Mouse (Mus musculus) MEL (cell line): ENCODE data around the gene Prkce. TPM values are rescaled to one million over a fixed set of nuclear protein-coding genes. Genes with fewer than 3 reads are reported as not detected.

ENCODE experiments used
- DNase-seq: peaks from one replicate; pipeline ENCODE4 v3.0.0; 2011; ENCODE audit warnings: low read depth, low spot score
- H3K27ac ChIP-seq: 2 replicates; pipeline ENCODE4 v1.5.1; 2012; ENCODE audit warnings: low read depth, mild to moderate bottlenecking, control low read depth, low read length, moderate library complexity; ENCODE audit not compliant: control insufficient read depth
- H3K27me3 ChIP-seq, 2 experiments: fragments of 150-350 bp in 1 of 2; sonication (generic) in 1 of 2; 2 replicates each; pipeline ENCODE4 v1.6.1; 2012; ENCODE audit warnings: low read length in 2 of 2, mild to moderate bottlenecking in 2 of 2, improper control_type of control experiment in 1 of 2, moderate library complexity in 1 of 2; ENCODE audit not compliant: insufficient read depth in 2 of 2, control insufficient read depth in 1 of 2
- H3K36me3 ChIP-seq, 2 experiments: 2 replicates each; pipeline ENCODE4 v1.6.1; 2012 to 2014; ENCODE audit warnings: low read length in 2 of 2, improper control_type of control experiment in 1 of 2, inconsistent platforms in 1 of 2, mild to moderate bottlenecking in 1 of 2; ENCODE audit not compliant: insufficient read depth in 2 of 2, control insufficient read depth in 1 of 2
- H3K4me1 ChIP-seq, 2 experiments: fragments of 150-350 bp in 1 of 2; sonication (generic) in 1 of 2; 2 replicates each; pipeline ENCODE4 v1.6.1; 2012; ENCODE audit warnings: low read length in 2 of 2, improper control_type of control experiment in 1 of 2, mild to moderate bottlenecking in 1 of 2; ENCODE audit not compliant: insufficient read depth in 2 of 2, control insufficient read depth in 1 of 2
- H3K4me3 ChIP-seq, 2 experiments: fragments of 150-350 bp in 1 of 2; sonication (generic) in 1 of 2; 2 replicates each; pipeline ENCODE4 v1.5.1; 2012; ENCODE audit warnings: low read depth in 2 of 2, low read length in 2 of 2, mild to moderate bottlenecking in 2 of 2, moderate library complexity in 2 of 2, control low read depth in 1 of 2, improper control_type of control experiment in 1 of 2; ENCODE audit not compliant: control insufficient read depth in 1 of 2, insufficient read depth in 1 of 2
- H3K79me2 ChIP-seq: 2 replicates; pipeline ENCODE4 v1.6.1; 2012; ENCODE audit warnings: mild to moderate bottlenecking, low read length, moderate library complexity; ENCODE audit not compliant: control insufficient read depth, poor library complexity, insufficient read depth
- H3K9ac ChIP-seq: 2 replicates; pipeline ENCODE4 v1.6.1; 2012; ENCODE audit warnings: low read depth, mild to moderate bottlenecking, control low read depth, low read length, moderate library complexity; ENCODE audit not compliant: control insufficient read depth, poor library complexity, severe bottlenecking
- H3K9me3 ChIP-seq: fragments of 150-350 bp; sonication (generic); replicated peaks from 2 replicates; pipeline ENCODE4 v1.6.1; 2012; ENCODE audit warnings: mild to moderate bottlenecking, low read length, improper control_type of control experiment, moderate library complexity; ENCODE audit not compliant: insufficient read depth
- BHLHE40 ChIP-seq: IDR thresholded peaks from 2 replicates; pipeline ENCODE4 v1.6.1; 2012; ENCODE audit warnings: low read depth, mild to moderate bottlenecking, inconsistent platforms, low read length, improper control_type of control experiment, borderline replicate concordance
- CHD2 ChIP-seq: IDR thresholded peaks from 2 replicates; pipeline ENCODE4 v1.6.1; 2011; ENCODE audit warnings: low read length, improper control_type of control experiment
- CTCF ChIP-seq, 3 experiments: IDR thresholded peaks in 2 of 3; conservative IDR thresholded peaks in 1 of 3; 2 replicates each; pipeline ENCODE4 v1.5.1; 2011 to 2012; ENCODE audit warnings: low read length in 3 of 3, low read depth in 2 of 3, mild to moderate bottlenecking in 2 of 3, improper control_type of control experiment in 1 of 3, inconsistent platforms in 1 of 3, mixed read lengths in 1 of 3, moderate library complexity in 1 of 3; ENCODE audit not compliant: control insufficient read depth in 1 of 3, insufficient read depth in 1 of 3, poor library complexity in 1 of 3, severe bottlenecking in 1 of 3
- ETS1 ChIP-seq: IDR thresholded peaks from 2 replicates; pipeline ENCODE4 v1.6.1; 2012; ENCODE audit warnings: low read depth, mild to moderate bottlenecking, inconsistent platforms, low read length, improper control_type of control experiment, moderate library complexity
- JUND ChIP-seq: IDR thresholded peaks from 2 replicates; pipeline ENCODE4 v1.6.1; 2011; ENCODE audit warnings: low read depth, mild to moderate bottlenecking, improper control_type of control experiment, low read length
- MAFK ChIP-seq: IDR thresholded peaks from 2 replicates; pipeline ENCODE4 v1.6.1; 2011; ENCODE audit warnings: low read depth, mild to moderate bottlenecking, low read length, improper control_type of control experiment, borderline replicate concordance
- MAX ChIP-seq: IDR thresholded peaks from 2 replicates; pipeline ENCODE4 v1.6.1; 2011; ENCODE audit warnings: low read length, improper control_type of control experiment
- MEF2A ChIP-seq: IDR thresholded peaks from 2 replicates; pipeline ENCODE4 v1.6.1; 2014; ENCODE audit warnings: low read depth, mild to moderate bottlenecking, inconsistent platforms, low read length, improper control_type of control experiment; ENCODE audit not compliant: poor library complexity, insufficient replicate concordance, severe bottlenecking; ENCODE audit errors: extremely low read depth
- MXI1 ChIP-seq: IDR thresholded peaks from 2 replicates; pipeline ENCODE4 v1.6.1; 2011; ENCODE audit warnings: mild to moderate bottlenecking, low read depth, low read length, improper control_type of control experiment
- MYC ChIP-seq: IDR thresholded peaks from 2 replicates; pipeline ENCODE4 v1.6.1; 2011; ENCODE audit warnings: low read depth, mild to moderate bottlenecking, low read length, improper control_type of control experiment, moderate library complexity
- NELFE ChIP-seq: IDR thresholded peaks from 2 replicates; pipeline ENCODE4 v1.6.1; 2011; ENCODE audit warnings: low read depth, low read length, improper control_type of control experiment
- RAD21 ChIP-seq: IDR thresholded peaks from 2 replicates; pipeline ENCODE4 v1.6.1; 2011; ENCODE audit warnings: mild to moderate bottlenecking, low read depth, low read length, improper control_type of control experiment
- SIN3A ChIP-seq: IDR thresholded peaks from 2 replicates; pipeline ENCODE4 v1.6.1; 2012; ENCODE audit warnings: low read length, improper control_type of control experiment, inconsistent platforms
- TAL1 ChIP-seq: IDR thresholded peaks from 2 replicates; pipeline ENCODE4 v1.6.1; 2012; ENCODE audit warnings: mild to moderate bottlenecking, inconsistent platforms, low read length, moderate library complexity, mixed read lengths
- ZC3H11A ChIP-seq: IDR thresholded peaks from 2 replicates; pipeline ENCODE4 v1.6.1; 2012; ENCODE audit warnings: low read depth, mild to moderate bottlenecking, inconsistent platforms, low read length, improper control_type of control experiment
- polyA plus RNA-seq, 2 experiments: library from polyadenylated mRNA; stranded (reverse) in 1 of 2; unstranded in 1 of 2; fragments of >175 nt in 1 of 2; fragments of >200 nt in 1 of 2; gene quantifications; 2 replicates each; pipeline versions ENCODE4 v1.2.1 to v1.2.4; 2012; ENCODE audit warnings: low replicate concordance in 2 of 2, low read depth in 1 of 2; ENCODE audit not compliant: insufficient read length in 2 of 2, insufficient read depth in 1 of 2, missing spikeins in 1 of 2
- total RNA-seq: library from RNA; depleted of rRNA; stranded (reverse); fragments of 300-350 nt; gene quantifications from 2 replicates; pipeline ENCODE4 v1.2.3, GENCODE M21; 2012

Gene Prkce
- total and polyA plus RNA-seq, 3 experiments, result 3.0 to 5.3 TPM; not detected in 1

DNA sequence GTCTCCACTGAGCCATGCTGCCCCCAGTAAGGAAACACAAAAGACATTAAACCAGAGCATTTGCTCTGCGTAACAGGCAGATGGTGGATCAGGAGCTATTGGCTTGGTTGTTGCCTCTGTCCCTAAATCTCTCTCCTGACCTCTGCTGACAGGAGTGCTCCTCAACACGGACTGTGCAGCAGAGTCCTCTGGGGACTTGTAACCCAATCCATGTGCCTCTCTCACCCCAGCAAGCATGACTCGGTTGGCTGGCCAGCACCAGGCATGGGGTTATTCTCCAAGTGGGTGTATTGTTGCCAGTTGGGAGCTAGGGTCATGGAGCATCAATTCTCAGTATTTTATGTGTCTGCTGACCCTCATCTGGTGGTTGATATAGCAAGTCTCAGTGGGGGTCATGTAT, 295.8 kb downstream of the Prkce start (continued):
- no peak for TF ChIP-seq MXI1

DNA sequence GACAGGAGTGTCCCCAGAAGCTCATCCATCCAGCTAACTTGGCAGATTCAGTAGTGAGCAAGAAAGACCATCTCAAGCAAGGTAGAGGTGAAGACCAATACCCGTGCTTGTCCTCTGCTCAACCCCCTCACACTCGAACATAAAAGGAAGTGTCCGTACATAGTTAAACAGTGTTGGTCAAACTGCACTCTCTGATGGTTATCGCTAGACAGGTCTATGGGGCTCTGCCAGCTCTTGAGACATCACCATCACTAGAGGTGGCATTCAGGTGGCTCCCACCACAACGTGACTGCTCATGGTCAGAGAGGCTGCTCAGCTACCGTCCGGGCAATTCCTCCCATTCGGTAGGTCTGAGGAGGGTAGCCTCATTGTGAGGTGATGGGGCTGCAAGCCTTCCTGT, 296.6 kb downstream of the Prkce start:
- H3K27me3 ChIP-seq, result no peaks in the 10 kb centered on the region
- no peaks in the 10 kb centered on the region for H3K36me3 ChIP-seq
- TF ChIP-seq MYC (no peak), ZC3H11A (no peak), MAFK (no peak), RAD21 (no peak), NELFE (no peak), TAL1 (no peak), MEF2A (no peak), MAX (no peak), CTCF (IDR thresholded peaks at IDR 0.05 in 2 of 3, conservative IDR thresholded peaks at IDR 0.05 in 1 of 3; ENCODE audit: control insufficient read depth in 1 of 3, insufficient read depth in 1 of 3, low read depth in 2 of 3, low read length in 3 of 3, poor library complexity in 1 of 3, severe bottlenecking in 1 of 3) (no peak), MXI1 (no peak), JUND (no peak)
- H3K27ac ChIP-seq, result no peak overlapping the region
- no peak for DNase-seq
- no peaks in the 10 kb centered on the region for H3K9me3 ChIP-seq
- H3K4me3 ChIP-seq, result no peak overlapping the region
- no peaks in the 10 kb centered on the region; a peak in 1 of 4 replicates for H3K4me1 ChIP-seq
- no peak overlapping the region for H3K9ac ChIP-seq
- H3K79me2 ChIP-seq, result no peaks in the 10 kb centered on the region

DNA sequence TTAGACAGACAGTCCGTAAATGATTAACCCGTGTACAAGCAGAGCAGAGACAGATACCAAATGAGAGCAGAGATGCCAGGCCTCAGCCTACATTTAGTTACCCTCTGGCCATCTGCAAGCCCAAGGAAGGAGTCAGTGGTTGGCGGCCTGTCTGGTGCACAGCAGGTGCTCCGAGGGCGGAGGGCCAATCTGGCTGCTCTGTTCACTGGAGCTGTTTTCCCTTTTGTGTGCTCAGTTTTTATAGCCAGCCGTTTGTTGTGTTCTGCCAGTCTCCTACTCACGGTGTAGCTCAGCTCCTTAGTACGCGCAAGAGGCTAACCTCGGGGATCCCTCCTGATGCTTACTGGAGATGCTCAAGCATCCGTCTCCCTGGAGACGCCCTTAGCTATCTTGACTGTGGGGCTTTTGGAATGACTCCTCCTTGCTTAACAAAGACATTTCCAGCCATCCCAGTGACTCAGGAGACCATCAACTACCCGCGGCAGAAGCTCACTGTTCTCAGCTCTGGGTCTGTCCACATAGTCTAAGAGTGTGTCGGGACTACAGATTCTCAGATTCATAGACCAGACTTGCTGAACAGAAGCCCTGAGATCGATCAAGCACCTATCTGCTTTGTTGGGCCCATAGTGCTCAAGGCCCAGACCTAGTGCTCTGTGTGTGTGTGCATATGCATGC, 297.2 kb downstream of the Prkce start:
- no peak overlapping the region for H3K9ac ChIP-seq
- H3K27ac ChIP-seq, result no peak overlapping the region
- H3K4me3 ChIP-seq, result no peak overlapping the region
- no peaks in the 10 kb centered on the region for H3K79me2 ChIP-seq
- no peak for TF ChIP-seq NELFE
- no peak for TF ChIP-seq ETS1
- no peak for TF ChIP-seq SIN3A
- no peak for TF ChIP-seq BHLHE40
- no peak for TF ChIP-seq CHD2
- no peaks in the 10 kb centered on the region for H3K9me3 ChIP-seq
- H3K27me3 ChIP-seq, result no peaks in the 10 kb centered on the region
- no peak for DNase-seq
- H3K36me3 ChIP-seq, result no peaks in the 10 kb centered on the region
- no peaks in the 10 kb centered on the region; a peak in 1 of 4 replicates for H3K4me1 ChIP-seq
